Mouse (Mus musculus) bone marrow macrophage, adult 2 months (primary cell): ENCODE results near the gene Rbms2.

ENCODE experiments used
- CTCF ChIP-seq: IDR thresholded peaks from 2 replicates; pipeline ENCODE4 v1.5.1; 2012; ENCODE audit warnings: low read depth, mild to moderate bottlenecking, low read length, moderate library complexity
- POLR2A ChIP-seq: IDR thresholded peaks from 2 replicates; pipeline ENCODE4 v1.6.1; 2012; ENCODE audit warnings: mild to moderate bottlenecking, low read depth, low read length, borderline replicate concordance

GRCm38 (mm10) chr10:128096313-128096692 lies 83.8 kb downstream of the Rbms2 start:
- TF ChIP-seq POLR2A (no peak), CTCF (no peak)
